Mouse (Mus musculus): ENCODE measurements around the gene Ak2. TPM values are rescaled to one million over a fixed set of nuclear protein-coding genes. Genes with fewer than 3 reads are reported as not detected.

Gene Ak2
- polyA plus RNA-seq, 1 experiment, result 60.1 TPM

DNA sequence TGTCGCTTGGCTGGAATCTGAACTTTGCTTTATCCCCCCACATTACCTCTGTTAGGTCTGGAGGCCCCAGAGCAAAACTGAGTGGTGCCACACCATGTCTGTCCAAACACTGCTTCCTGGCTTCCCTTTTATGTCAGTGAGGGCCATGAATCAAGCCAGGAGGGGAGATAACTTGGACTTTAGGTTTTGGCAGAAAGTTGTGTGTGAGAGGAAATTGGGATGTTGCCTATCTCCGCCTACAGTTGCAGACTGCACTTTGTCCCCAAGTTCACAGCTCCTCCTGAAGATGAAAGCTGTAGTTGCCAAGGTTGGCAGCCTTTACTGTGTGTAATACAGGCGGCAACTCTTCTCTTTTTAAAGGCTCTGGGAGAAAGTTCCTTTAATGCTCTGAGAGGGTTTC is 9.0 kb downstream of the Ak2 start:
- DNase-seq, result no peak
- Histone ChIP-seq H3K36me3 (ENCODE audit: control insufficient read depth, insufficient read depth, low read length) (peaks cover 47% of the 10 kb centered on the region), H3K4me1 (replicated peaks; ENCODE audit: control insufficient read depth, insufficient read depth, low read length) (no peaks in the 10 kb centered on the region; the same call in 1 of the 2 replicates), H3K27ac (ENCODE audit: control insufficient read depth, insufficient read depth, low read length) (no peak overlapping the region), H3K4me3 (ENCODE audit: control insufficient read depth, insufficient read depth, low read length) (no peak overlapping the region), H3K27me3 (ENCODE audit: control insufficient read depth, insufficient read depth, low read length) (no peaks in the 10 kb centered on the region)
- 89% methylated on average over 3 of the region's 3 CpGs for WGBS
- TF ChIP-seq CTCF (IDR thresholded peaks at IDR 0.05; ENCODE audit: borderline replicate concordance, control insufficient read depth, extremely low read depth, insufficient read depth, low read length, poor library complexity) (no peak), POLR2A (IDR thresholded peaks at IDR 0.05; ENCODE audit: control insufficient read depth, extremely low read depth, insufficient read depth, low read length, poor library complexity) (no peak)

DNA sequence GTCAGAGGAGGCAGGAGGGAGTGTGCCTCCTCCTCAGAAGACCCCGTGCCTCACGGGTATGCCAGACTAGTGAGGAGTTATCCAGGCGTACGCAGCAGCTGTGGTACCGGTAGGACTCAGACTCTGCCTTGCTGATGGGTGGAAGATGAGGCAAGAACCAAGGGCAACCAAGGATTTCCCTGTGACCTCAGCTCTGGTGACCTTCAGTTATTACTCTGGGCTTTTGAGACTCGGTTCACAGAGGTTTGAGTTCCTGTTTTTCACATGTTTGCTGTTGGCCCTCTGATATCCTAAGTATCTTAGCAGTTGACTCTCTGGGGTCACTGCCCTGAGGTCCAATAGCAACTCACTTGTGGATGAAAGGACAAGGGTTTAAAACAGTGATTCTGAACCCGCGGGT is 12.0 kb downstream of the Ak2 start:
- H3K4me1 ChIP-seq (replicated peaks; ENCODE audit: control insufficient read depth, insufficient read depth, low read length), result peaks cover 3% of the 10 kb centered on the region
- TF ChIP-seq POLR2A (IDR thresholded peaks at IDR 0.05; ENCODE audit: control insufficient read depth, extremely low read depth, insufficient read depth, low read length, poor library complexity) (no peak), CTCF (IDR thresholded peaks at IDR 0.05; ENCODE audit: borderline replicate concordance, control insufficient read depth, extremely low read depth, insufficient read depth, low read length, poor library complexity) (no peak)
- no peak for DNase-seq
- H3K4me3 ChIP-seq (ENCODE audit: control insufficient read depth, insufficient read depth, low read length), result no peak overlapping the region
- H3K27ac ChIP-seq (ENCODE audit: control insufficient read depth, insufficient read depth, low read length), result no peak overlapping the region
- H3K36me3 ChIP-seq (ENCODE audit: control insufficient read depth, insufficient read depth, low read length), result peaks cover 64% of the 10 kb centered on the region
- 90% methylated on average over 8 of the region's 8 CpGs for WGBS
- no peaks in the 10 kb centered on the region for H3K27me3 ChIP-seq (ENCODE audit: control insufficient read depth, insufficient read depth, low read length)

DNA sequence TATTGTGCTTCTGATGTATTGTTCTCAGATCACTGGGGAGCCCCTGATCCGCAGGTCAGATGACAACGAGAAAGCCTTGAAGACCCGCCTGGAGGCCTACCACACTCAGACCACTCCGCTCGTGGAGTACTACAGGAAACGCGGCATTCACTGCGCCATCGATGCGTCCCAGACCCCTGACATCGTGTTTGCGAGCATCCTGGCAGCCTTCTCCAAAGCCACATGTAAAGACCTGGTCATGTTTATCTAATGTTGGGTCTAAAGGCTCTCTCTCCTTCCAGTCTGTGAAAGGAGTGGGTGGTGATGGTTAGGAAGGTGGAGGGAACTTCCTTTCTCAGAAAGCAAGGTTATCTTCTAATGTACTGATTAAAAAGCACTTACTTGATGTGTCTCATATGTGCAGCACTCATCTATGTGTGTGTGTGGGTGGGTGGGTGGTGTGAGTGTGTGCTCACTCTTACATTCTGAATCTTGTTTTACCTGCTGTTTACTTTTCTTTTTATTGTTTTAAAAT is 16.3 kb downstream of the Ak2 start:
- Histone ChIP-seq H3K27ac (ENCODE audit: control insufficient read depth, insufficient read depth, low read length) (no peak overlapping the region), H3K27me3 (ENCODE audit: control insufficient read depth, insufficient read depth, low read length) (no peaks in the 10 kb centered on the region), H3K36me3 (ENCODE audit: control insufficient read depth, insufficient read depth, low read length) (peaks cover 48% of the 10 kb centered on the region), H3K4me3 (ENCODE audit: control insufficient read depth, insufficient read depth, low read length) (no peak overlapping the region), H3K4me1 (replicated peaks; ENCODE audit: control insufficient read depth, insufficient read depth, low read length) (peaks cover 3% of the 10 kb centered on the region; the same call in 1 of the 2 replicates)
- WGBS, result 71% methylated on average over 12 of the region's 12 CpGs
- TF ChIP-seq CTCF (IDR thresholded peaks at IDR 0.05; ENCODE audit: borderline replicate concordance, control insufficient read depth, extremely low read depth, insufficient read depth, low read length, poor library complexity) (no peak), POLR2A (IDR thresholded peaks at IDR 0.05; ENCODE audit: control insufficient read depth, extremely low read depth, insufficient read depth, low read length, poor library complexity) (no peak)
- no peak for DNase-seq

DNA sequence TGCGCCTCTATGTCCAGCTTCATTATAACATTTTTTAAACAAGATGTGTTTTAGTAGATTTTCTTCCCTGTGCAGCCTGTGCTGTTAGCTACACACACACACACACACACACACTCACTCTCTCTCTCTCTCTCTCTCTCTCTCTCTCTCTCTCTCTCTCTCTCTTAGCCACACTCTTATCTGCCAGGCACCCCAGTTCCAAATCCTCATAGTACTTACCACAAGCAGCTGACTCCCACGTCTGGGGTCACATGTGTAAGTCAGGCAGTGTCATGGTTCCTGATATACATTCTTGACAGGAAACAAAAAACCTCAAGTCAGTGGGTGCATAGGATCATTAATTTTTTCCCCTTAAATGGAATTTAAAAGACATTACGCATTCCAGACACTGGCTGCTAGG is 16.9 kb downstream of the Ak2 start:
- no peak for DNase-seq
- H3K4me3 ChIP-seq (ENCODE audit: control insufficient read depth, insufficient read depth, low read length), result no peak overlapping the region
- no peaks in the 10 kb centered on the region for H3K27me3 ChIP-seq (ENCODE audit: control insufficient read depth, insufficient read depth, low read length)
- TF ChIP-seq POLR2A (IDR thresholded peaks at IDR 0.05; ENCODE audit: control insufficient read depth, extremely low read depth, insufficient read depth, low read length, poor library complexity) (no peak), CTCF (IDR thresholded peaks at IDR 0.05; ENCODE audit: borderline replicate concordance, control insufficient read depth, extremely low read depth, insufficient read depth, low read length, poor library complexity) (no peak)
- no peak overlapping the region for H3K27ac ChIP-seq (ENCODE audit: control insufficient read depth, insufficient read depth, low read length)
- peaks cover 3% of the 10 kb centered on the region; the same call in 1 of the 2 replicates for H3K4me1 ChIP-seq (replicated peaks; ENCODE audit: control insufficient read depth, insufficient read depth, low read length)
- 59% methylated on average over 3 of the region's 3 CpGs for WGBS
- H3K36me3 ChIP-seq (ENCODE audit: control insufficient read depth, insufficient read depth, low read length), result peaks cover 44% of the 10 kb centered on the region

DNA sequence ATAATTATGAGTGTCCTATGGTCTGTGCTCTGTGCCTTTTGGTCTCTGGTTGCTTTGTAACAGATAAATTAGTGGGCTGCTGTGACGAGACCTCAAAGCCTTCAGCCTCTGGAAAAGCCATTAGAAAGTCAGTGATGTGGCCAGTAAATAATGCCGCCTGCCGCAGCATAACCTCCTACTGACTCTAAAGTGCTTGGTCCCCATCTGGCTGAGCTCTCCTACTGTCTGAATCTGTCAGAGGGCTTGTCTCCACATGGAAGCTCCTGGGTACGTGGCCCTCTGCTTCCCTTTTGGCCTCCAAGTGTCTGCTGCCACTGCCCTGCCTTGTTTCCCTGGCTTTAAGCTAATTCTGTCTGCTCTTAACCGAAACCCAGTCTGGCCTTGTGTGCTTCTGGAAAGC is 17.8 kb downstream of the Ak2 start:
- DNase-seq, result no peak
- peaks cover 3% of the 10 kb centered on the region; the same call in 1 of the 2 replicates for H3K4me1 ChIP-seq (replicated peaks; ENCODE audit: control insufficient read depth, insufficient read depth, low read length)
- no peak overlapping the region for H3K4me3 ChIP-seq (ENCODE audit: control insufficient read depth, insufficient read depth, low read length)
- H3K27ac ChIP-seq (ENCODE audit: control insufficient read depth, insufficient read depth, low read length), result no peak overlapping the region
- no peaks in the 10 kb centered on the region for H3K27me3 ChIP-seq (ENCODE audit: control insufficient read depth, insufficient read depth, low read length)
- WGBS, result 96% methylated on average over 5 of the region's 5 CpGs
- peaks cover 41% of the 10 kb centered on the region for H3K36me3 ChIP-seq (ENCODE audit: control insufficient read depth, insufficient read depth, low read length)
- TF ChIP-seq POLR2A (IDR thresholded peaks at IDR 0.05; ENCODE audit: control insufficient read depth, extremely low read depth, insufficient read depth, low read length, poor library complexity) (no peak), CTCF (IDR thresholded peaks at IDR 0.05; ENCODE audit: borderline replicate concordance, control insufficient read depth, extremely low read depth, insufficient read depth, low read length, poor library complexity) (no peak)

DNA sequence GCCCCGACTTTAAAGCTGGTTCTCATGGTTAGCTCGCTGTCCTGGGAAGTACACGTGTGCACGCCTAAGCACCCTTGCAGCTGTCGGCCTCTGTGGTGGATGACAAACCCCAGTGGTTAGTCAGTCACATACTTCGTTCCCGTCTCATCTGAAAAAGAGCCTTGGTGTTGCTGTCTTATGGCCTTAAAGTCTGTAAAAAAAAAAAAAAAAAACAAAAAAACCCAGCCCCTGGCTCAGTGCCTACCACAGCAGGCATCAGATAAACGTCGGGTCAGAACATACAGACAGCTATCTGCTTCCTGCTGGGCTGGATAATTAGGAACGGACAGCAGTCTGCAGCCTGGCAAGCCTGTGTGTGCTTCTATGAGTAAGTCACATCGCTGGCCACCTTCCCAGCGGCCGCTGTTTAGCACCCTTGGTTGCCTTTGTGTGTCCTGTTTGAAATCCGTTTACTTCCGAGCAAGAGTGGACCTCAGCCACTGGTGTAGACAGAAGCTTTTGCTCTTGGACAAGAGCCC is 19.9 kb downstream of the Ak2 start:
- Histone ChIP-seq H3K27me3 (ENCODE audit: control insufficient read depth, insufficient read depth, low read length) (no peaks in the 10 kb centered on the region), H3K4me3 (ENCODE audit: control insufficient read depth, insufficient read depth, low read length) (no peak overlapping the region), H3K4me1 (replicated peaks; ENCODE audit: control insufficient read depth, insufficient read depth, low read length) (peaks cover 3% of the 10 kb centered on the region; the same call in 1 of the 2 replicates), H3K27ac (ENCODE audit: control insufficient read depth, insufficient read depth, low read length) (no peak overlapping the region), H3K36me3 (ENCODE audit: control insufficient read depth, insufficient read depth, low read length) (peaks cover 37% of the 10 kb centered on the region)
- no peak for DNase-seq
- TF ChIP-seq POLR2A (IDR thresholded peaks at IDR 0.05; ENCODE audit: control insufficient read depth, extremely low read depth, insufficient read depth, low read length, poor library complexity) (no peak), CTCF (IDR thresholded peaks at IDR 0.05; ENCODE audit: borderline replicate concordance, control insufficient read depth, extremely low read depth, insufficient read depth, low read length, poor library complexity) (no peak)
- 39% methylated on average over 15 of the region's 15 CpGs for WGBS
